In the genomic region with DNA sequence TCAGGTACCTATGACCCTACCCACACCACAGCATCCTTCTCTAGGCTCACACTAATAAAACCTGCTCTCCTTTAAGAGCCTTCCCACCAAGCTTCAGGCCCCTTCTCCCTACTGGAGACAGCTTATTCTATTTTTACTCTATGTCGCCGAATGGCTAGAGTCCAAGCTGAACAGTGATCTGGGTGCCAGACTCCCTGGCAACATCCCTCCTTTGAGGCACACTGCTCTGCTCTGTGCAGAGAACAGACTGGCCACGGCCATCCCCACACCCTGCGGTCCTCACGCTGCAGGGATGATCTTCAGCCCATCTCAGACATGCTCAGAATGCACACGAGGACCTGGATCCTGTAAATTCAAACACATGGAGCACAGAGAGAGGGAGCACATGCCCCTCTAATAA, we compare ENCODE assay signal across 18 mouse cellular contexts. TPM values are rescaled to one million over a fixed set of nuclear protein-coding genes. Genes with fewer than 3 reads are reported as not detected.
DNase-seq lines count a peak whose midpoint lies in the region; ATAC-seq and TF ChIP-seq lines count a peak whose summit lies in the region.
"Had no signal": no experiment of that assay in that cellular context is flagged by ENCODE, and none has a peak within 500 bp of the region (broad histone marks: within the 10 kb centered on the region; RNA-seq: fewer than 3 reads in every experiment).

No protein-coding gene starts in this region.

- no peak overlapping the region for H3K4me3 ChIP-seq in heart, adult 2 months
- H3K4me3 ChIP-seq: liver, embryonic 12.5 days; myocyte had no signal

- H3K9ac ChIP-seq in heart, adult 2 months (ENCODE audit: low read depth, low read length) = peak overlapping the region; percentile 38; the same call in 1 of the 2 replicates
- H3K9ac ChIP-seq: hindbrain, embryonic 14.5 days; liver, embryonic 12.5 days had no signal

- H3K36me3 ChIP-seq in heart, adult 2 months (ENCODE audit: control insufficient read depth, insufficient read depth, low read length) = no peaks in the 10 kb centered on the region
- H3K36me3 ChIP-seq: liver, embryonic 12.5 days had no signal

- H3K27ac ChIP-seq in heart, adult 2 months = peak overlapping the region; percentile 68
- H3K27ac ChIP-seq: hindbrain, embryonic 14.5 days; liver, embryonic 12.5 days had no signal

- peaks cover 15% of the 10 kb centered on the region for H3K4me1 ChIP-seq in heart, adult 2 months (ENCODE audit: control insufficient read depth, insufficient read depth, low read length)

- no peaks in the 10 kb centered on the region for H3K79me2 ChIP-seq in heart, adult 2 months (replicated peaks; ENCODE audit: control insufficient read depth, insufficient read depth, low read length)

- 38% methylated on average over 6 of the region's 6 CpGs for WGBS in heart, adult 2 months

- no peak for TF ChIP-seq CTCF in heart, adult 2 months (IDR thresholded peaks at IDR 0.05)

- no peaks in the 10 kb centered on the region for H3K27me3 ChIP-seq in heart, adult 2 months (ENCODE audit: control insufficient read depth, insufficient read depth, low read length)

- peak; percentile 49; the same call in 1 of the 2 replicates for TF ChIP-seq POLR2A in heart, adult 2 months (IDR thresholded peaks at IDR 0.05; ENCODE audit: insufficient read depth, low read depth, low read length)

- DNase-seq in cerebellum, postnatal 10 days = peak; percentile 67 to 77
- peak in 1 of 2 experiments; percentile 61 for DNase-seq in heart, adult 2 months
- DNase-seq in heart, adult 9 months (ENCODE audit: low spot score in 2 of 2) = no peak
- DNase-seq in left cerebral cortex, postnatal 4 days = peak; percentile 46
- no peak for DNase-seq in left cerebral cortex, postnatal 36 days (ENCODE audit: low spot score in 2 of 2)
- peak; percentile 55 to 62 for DNase-seq in cerebellum, postnatal 36 days
- no peak for DNase-seq in adrenal gland, adult 2 months
- DNase-seq: adrenal gland, adult 8-10 months; kidney, adult 2 months had no signal

- intact Hi-C loops in heart, adult 2 months (cut with DNase I) = no loop called here
- intact Hi-C loops in left cerebral cortex, postnatal 4 days (cut with DNase I) = no loop called here
- intact Hi-C loops in left cerebral cortex, postnatal 36 days (cut with DNase I) = no loop called here

- ATAC-seq in cerebellum, adult (ENCODE audit: insufficient number of reproducible peaks, low FRiP score, low TSS enrichment) = no peak; the same call in 1 of the 2 replicates
- ATAC-seq: liver, embryonic 12.5 days; lung, postnatal 0 days had no signal

- TF ChIP-seq EP300 in heart, adult 2 months (IDR thresholded peaks at IDR 0.05; ENCODE audit: insufficient read depth, low read depth, low read length) = 0 out of 2 replicates have a peak, but pooled peaks have one; percentile 45

RNA-seq across cellular contexts. Expression of gene E030018B13Rik, which starts 37.1 kb away (rescaled TPM):
- total RNA-seq in heart, adult 2 months (2021) = not detected
- polyA plus RNA-seq in heart, adult 2 months (2012; rRNA removed) = not detected in 2 replicates
- total RNA-seq in left cerebral cortex, postnatal 4 days (2021) = not detected
- total RNA-seq in left cerebral cortex, postnatal 36 days (2021) = not detected
- total RNA-seq in adrenal gland, adult 2 months (2021) = not detected
- polyA plus RNA-seq in adrenal gland, adult 2 months (2012; rRNA removed) = not detected in 2 replicates
- total RNA-seq: gastrocnemius, adult 8-10 months; left cerebral cortex, adult 18-20 months; megakaryocyte-erythroid progenitor cell, adult 5-6 weeks had no signal
- polyA plus RNA-seq: hindbrain, embryonic 14.5 days; kidney, adult 2 months; large intestine, adult 2 months; liver, embryonic 12.5 days had no signal

RNA-seq across cellular contexts. Expression of gene Klf13, which starts 59.1 kb away (rescaled TPM):
- 10 to 100 TPM; 50.0 to 54.6 TPM for total RNA-seq in heart, adult 2 months (2021)
- 21.6 and 24.6 TPM in 2 replicates for polyA plus RNA-seq in heart, adult 2 months (2012; rRNA removed)
- 10 to 100 TPM; 72.3 to 73.5 TPM for total RNA-seq in left cerebral cortex, postnatal 4 days (2021)
- 100 to 1,000 TPM; 168 to 175 TPM for total RNA-seq in left cerebral cortex, postnatal 36 days (2021)
- 10 to 100 TPM; 67.0 to 77.8 TPM for total RNA-seq in adrenal gland, adult 2 months (2021)
- 69.2 and 87.7 TPM in 2 replicates for polyA plus RNA-seq in adrenal gland, adult 2 months (2012; rRNA removed)

Comparison
In these comparisons a context has a peak if more than half of its experiments do, and no peak if none do; other contexts are left out.
1. DNase-seq: peak in cerebellum, postnatal 10 days (2 of 2), left cerebral cortex, postnatal 4 days (single experiment) and cerebellum, postnatal 36 days (2 of 2); none in heart, adult 9 months (0 of 2), left cerebral cortex, postnatal 36 days (0 of 2) and adrenal gland, adult 2 months (single experiment).